ENCODE assay signal across 17 mouse cellular contexts in the genomic region with DNA sequence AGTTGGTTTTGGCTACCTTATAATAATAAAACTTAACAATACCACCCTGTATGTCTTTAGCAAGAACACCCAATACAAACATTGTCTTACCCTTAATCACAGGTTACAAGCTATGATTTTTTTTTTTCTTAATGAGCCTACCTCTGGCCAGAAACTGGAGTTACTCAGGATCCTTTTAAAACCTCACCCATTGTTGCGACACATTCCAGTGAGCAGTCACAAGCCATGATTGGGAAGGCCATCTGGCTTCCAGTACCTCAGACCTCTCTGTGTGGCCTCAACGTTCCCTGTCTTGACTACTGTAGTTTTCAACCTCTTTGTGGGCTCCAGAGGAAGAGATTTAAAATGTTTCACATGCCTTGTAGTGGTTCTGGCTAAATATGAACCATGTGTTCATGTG.
DNase-seq lines count a peak whose midpoint lies in the region; ATAC-seq and TF ChIP-seq lines count a peak whose summit lies in the region.
"Had no signal": no experiment of that assay in that cellular context is flagged by ENCODE, and none has a peak within 500 bp of the region (broad histone marks: within the 10 kb centered on the region; RNA-seq: fewer than 3 reads in every experiment).

No protein-coding gene starts in this region.

- no peak overlapping the region for H3K9ac ChIP-seq in liver, adult 2 months (ENCODE audit: low read depth, low read length)
- no peak overlapping the region for H3K9ac ChIP-seq in MEL (ENCODE audit: control insufficient read depth, low read depth, low read length, poor library complexity, severe bottlenecking)
- H3K9ac ChIP-seq in embryonic facial prominence, embryonic 13.5 days = no peak overlapping the region
- no peak overlapping the region for H3K9ac ChIP-seq in midbrain, embryonic 13.5 days (replicated peaks)
- H3K9ac ChIP-seq: heart, embryonic 15.5 days; liver, postnatal 0 days; neural tube, embryonic 12.5 days had no signal

- peaks cover 9% of the 10 kb centered on the region for H3K36me3 ChIP-seq in liver, adult 2 months (ENCODE audit: control insufficient read depth, insufficient read depth, low read length)
- H3K36me3 ChIP-seq in MEL (ENCODE audit: control insufficient read depth in 1 of 2, insufficient read depth in 2 of 2, low read length in 2 of 2) = no peaks in the 10 kb centered on the region
- peaks cover 39% of the 10 kb centered on the region for H3K36me3 ChIP-seq in embryonic facial prominence, embryonic 13.5 days
- H3K36me3 ChIP-seq in midbrain, embryonic 13.5 days = peaks cover 61% of the 10 kb centered on the region

- no peak overlapping the region for H3K4me3 ChIP-seq in liver, adult 2 months (ENCODE audit: insufficient read depth, low read depth, low read length)
- H3K4me3 ChIP-seq in MEL (ENCODE audit: control insufficient read depth in 1 of 2, insufficient read depth in 1 of 2, low read depth in 2 of 2, low read length in 2 of 2) = no peak overlapping the region
- no peak overlapping the region for H3K4me3 ChIP-seq in embryonic facial prominence, embryonic 13.5 days
- no peak overlapping the region for H3K4me3 ChIP-seq in midbrain, embryonic 13.5 days (replicated peaks)
- H3K4me3 ChIP-seq: heart, embryonic 15.5 days; hindbrain, embryonic 10.5 days; neural tube, embryonic 12.5 days had no signal

- TF ChIP-seq RAD21 in MEL (IDR thresholded peaks at IDR 0.05; ENCODE audit: low read depth, low read length) = no peak

- TF ChIP-seq POLR2A in liver, adult 2 months (IDR thresholded peaks at IDR 0.05; ENCODE audit: extremely low read depth, insufficient read depth, low read length) = no peak
- TF ChIP-seq POLR2A in MEL (IDR thresholded peaks at IDR 0.05; ENCODE audit: control insufficient read depth in 1 of 2, insufficient read depth in 1 of 2, low read depth in 1 of 2, low read length in 2 of 2, poor library complexity in 1 of 2) = no peak

- no peaks in the 10 kb centered on the region for H3K9me3 ChIP-seq in MEL (replicated peaks; ENCODE audit: insufficient read depth, low read length)
- no peaks in the 10 kb centered on the region for H3K9me3 ChIP-seq in embryonic facial prominence, embryonic 13.5 days
- H3K9me3 ChIP-seq in midbrain, embryonic 13.5 days = no peaks in the 10 kb centered on the region
- H3K9me3 ChIP-seq: heart, embryonic 15.5 days; hindbrain, embryonic 10.5 days; neural tube, embryonic 12.5 days had no signal

- H3K27ac ChIP-seq in liver, adult 2 months (replicated peaks; ENCODE audit: insufficient read depth, low read depth, low read length) = no peak overlapping the region
- no peak overlapping the region for H3K27ac ChIP-seq in MEL (ENCODE audit: control insufficient read depth, low read depth, low read length)
- H3K27ac ChIP-seq in embryonic facial prominence, embryonic 13.5 days = 0 out of 2 replicates have a peak overlapping the region, but pooled peaks have one; percentile 39
- H3K27ac ChIP-seq in midbrain, embryonic 13.5 days = no peak overlapping the region
- H3K27ac ChIP-seq: heart, embryonic 15.5 days; hindbrain, embryonic 10.5 days; neural tube, embryonic 12.5 days had no signal

- no peak for TF ChIP-seq CTCF in liver, adult 2 months (IDR thresholded peaks at IDR 0.05; ENCODE audit: low read depth, low read length)
- TF ChIP-seq CTCF in MEL (IDR thresholded peaks at IDR 0.05 in 2 of 3, conservative IDR thresholded peaks at IDR 0.05 in 1 of 3; ENCODE audit: control insufficient read depth in 1 of 3, insufficient read depth in 1 of 3, low read depth in 2 of 3, low read length in 3 of 3, poor library complexity in 1 of 3, severe bottlenecking in 1 of 3) = no peak

- ATAC-seq in embryonic facial prominence, embryonic 13.5 days (ENCODE audit: insufficient number of reproducible peaks, insufficient read depth, low FRiP score, low TSS enrichment, low read depth) = no peak
- ATAC-seq in megakaryocyte progenitor cell, adult 5-6 weeks (replicated peaks; ENCODE audit: poor library complexity) = 0 out of 2 replicates have a peak, but pooled peaks have one; percentile 23
- ATAC-seq in activated CD4-positive, CD25-positive, alpha-beta regulatory T cell, adult 4 months = no peak
- ATAC-seq in midbrain, embryonic 13.5 days = no peak
- ATAC-seq: liver, postnatal 0 days had no signal

- WGBS in liver, adult 2 months = 49% methylated on average over 2 of the region's 2 CpGs
- 35% methylated on average over 2 of the region's 2 CpGs for WGBS in embryonic facial prominence, embryonic 13.5 days
- WGBS in midbrain, embryonic 13.5 days = 86% methylated on average over 2 of the region's 2 CpGs

- peaks cover 4% of the 10 kb centered on the region; the same call in 1 of the 2 replicates for H3K4me1 ChIP-seq in liver, adult 2 months (ENCODE audit: control insufficient read depth, insufficient read depth, low read length)
- H3K4me1 ChIP-seq in MEL (ENCODE audit: control insufficient read depth in 1 of 2, insufficient read depth in 2 of 2, low read length in 2 of 2) = no peaks in the 10 kb centered on the region
- H3K4me1 ChIP-seq in embryonic facial prominence, embryonic 13.5 days = peaks cover 14% of the 10 kb centered on the region; the same call in 1 of the 2 replicates
- H3K4me1 ChIP-seq in midbrain, embryonic 13.5 days (replicated peaks) = 0 out of 2 replicates have a peak, but pooled peaks cover 3% of the 10 kb centered on the region
- H3K4me1 ChIP-seq: hindbrain, embryonic 10.5 days; neural tube, embryonic 12.5 days had no signal

- DNase-seq in liver, adult 2 months (ENCODE audit: extremely low read depth, low read depth, low spot score) = peak; percentile 63
- DNase-seq in liver (no peak), MEL (ENCODE audit: low read depth, low spot score) (no peak)
- DNase-seq: cerebellum, adult 11 months; cerebellum, postnatal 25 days; kidney, adult 9 months; kidney, postnatal 4 days; liver, postnatal 0 days; right cerebral cortex, postnatal 14 days had no signal

- no peaks in the 10 kb centered on the region for H3K79me2 ChIP-seq in liver, adult 2 months (ENCODE audit: control insufficient read depth, insufficient read depth, low read length)
- no peaks in the 10 kb centered on the region for H3K79me2 ChIP-seq in MEL (ENCODE audit: control insufficient read depth, insufficient read depth, low read length, poor library complexity)

- no peaks in the 10 kb centered on the region for H3K27me3 ChIP-seq in liver, adult 2 months (ENCODE audit: control insufficient read depth, insufficient read depth, low read length)
- H3K27me3 ChIP-seq in MEL (ENCODE audit: control insufficient read depth in 1 of 2, insufficient read depth in 2 of 2, low read length in 2 of 2) = no peaks in the 10 kb centered on the region
- H3K27me3 ChIP-seq in embryonic facial prominence, embryonic 13.5 days = no peaks in the 10 kb centered on the region
- H3K27me3 ChIP-seq in midbrain, embryonic 13.5 days = no peaks in the 10 kb centered on the region
- H3K27me3 ChIP-seq: CH12.LX; heart, embryonic 15.5 days; neural tube, embryonic 12.5 days had no signal

- TF ChIP-seq EP300 in MEL (IDR thresholded peaks at IDR 0.05; ENCODE audit: low read depth in 1 of 2, low read length in 2 of 2) = no peak

- no peak overlapping the region for H3K4me2 ChIP-seq in embryonic facial prominence, embryonic 13.5 days
- H3K4me2 ChIP-seq in midbrain, embryonic 13.5 days (replicated peaks) = no peak overlapping the region
- H3K4me2 ChIP-seq: heart, embryonic 15.5 days; neural tube, embryonic 12.5 days had no signal

TF ChIP-seq in MEL, 35 proteins besides CTCF, POLR2A, EP300 and RAD21:
- TF ChIP-seq ZNF384 (IDR thresholded peaks at IDR 0.05; ENCODE audit: low read depth, low read length) (0 out of 2 replicates have a peak, but pooled peaks have one; percentile 15), POLR2AphosphoS5 (IDR thresholded peaks at IDR 0.05; ENCODE audit: borderline replicate concordance, low read depth, low read length) (no peak), GATA1 (IDR thresholded peaks at IDR 0.05; ENCODE audit: low read depth, low read length) (no peak), E2F4 (IDR thresholded peaks at IDR 0.05; ENCODE audit: borderline replicate concordance, low read depth, low read length) (no peak), UBTF (IDR thresholded peaks at IDR 0.05; ENCODE audit: borderline replicate concordance, insufficient read depth, low read depth, low read length) (no peak), ZKSCAN1 (IDR thresholded peaks at IDR 0.05; ENCODE audit: low read depth, low read length) (no peak), MXI1 (IDR thresholded peaks at IDR 0.05; ENCODE audit: low read depth, low read length) (no peak), MAZ (IDR thresholded peaks at IDR 0.05; ENCODE audit: low read depth, low read length) (no peak)
TF ChIP-seq in MEL: peak in this region for 1.
